Comparison of ENCODE assay signal across 29 mouse cellular contexts in the genomic region with DNA sequence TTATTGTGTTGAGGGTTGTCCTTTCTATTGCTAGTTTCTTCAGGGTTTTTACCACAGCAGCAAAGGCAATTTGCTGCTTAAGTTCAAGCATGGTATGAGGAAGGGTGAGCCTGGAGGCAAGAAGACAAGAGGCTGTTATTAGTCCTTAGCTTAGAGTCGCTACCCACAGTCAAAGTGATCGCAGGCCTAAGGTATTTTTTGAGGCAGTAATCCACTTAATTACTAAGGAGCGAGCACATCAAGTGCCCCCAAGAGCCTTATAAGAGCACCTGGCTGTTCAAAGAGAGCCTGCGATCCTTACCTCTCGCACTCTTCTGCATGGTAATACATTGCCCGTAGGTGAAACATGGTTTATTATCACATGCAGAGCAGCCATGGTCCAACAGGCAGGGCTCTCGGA. TPM values are rescaled to one million over a fixed set of nuclear protein-coding genes. Genes with fewer than 3 reads are reported as not detected.
"Had no signal": no experiment of that assay in that cellular context is flagged by ENCODE, and none has a peak within 500 bp of the region (broad histone marks: within the 10 kb centered on the region; RNA-seq: fewer than 3 reads in every experiment).

No protein-coding gene starts in this region.

- H3K27me3 ChIP-seq: heart, embryonic 15.5 days; hindbrain, embryonic 12.5 days; intestine, embryonic 15.5 days; limb, embryonic 12.5 days had no signal

- H3K4me3 ChIP-seq: heart, adult 2 months; heart, embryonic 13.5 days; heart, embryonic 15.5 days; hindbrain, embryonic 12.5 days; intestine, embryonic 15.5 days; layer of hippocampus, adult 2 months; left cerebral cortex, adult 2 months; limb, embryonic 10.5 days; limb, embryonic 12.5 days had no signal

- H3K9me3 ChIP-seq: heart, embryonic 13.5 days; heart, embryonic 15.5 days; hindbrain, embryonic 12.5 days; intestine, embryonic 15.5 days; limb, embryonic 10.5 days; limb, embryonic 12.5 days had no signal

- H3K36me3 ChIP-seq: heart, embryonic 13.5 days; heart, embryonic 15.5 days; hindbrain, embryonic 12.5 days; intestine, embryonic 15.5 days; limb, embryonic 10.5 days; limb, embryonic 12.5 days had no signal

- H3K4me1 ChIP-seq: heart, embryonic 13.5 days; heart, embryonic 15.5 days; hindbrain, embryonic 12.5 days; intestine, embryonic 15.5 days; limb, embryonic 12.5 days had no signal

- DNase-seq: gastrocnemius, postnatal 14 days; gastrocnemius, postnatal 36 days; heart, adult 11 months; heart, adult 2 months; heart, postnatal 14 days; heart, postnatal 36 days; kidney, adult 18-20 months; kidney, adult 8-10 months; kidney, postnatal 10 days; kidney, postnatal 25 days; kidney, postnatal 4 days; liver had no signal

- H3K27ac ChIP-seq: heart, adult 2 months; heart, embryonic 13.5 days; heart, embryonic 15.5 days; hindbrain, embryonic 12.5 days; hindbrain, embryonic 14.5 days; intestine, embryonic 15.5 days; layer of hippocampus, adult 2 months; left cerebral cortex, adult 2 months; limb, embryonic 10.5 days; limb, embryonic 12.5 days had no signal

RNA-seq across cellular contexts. Expression of a gene that starts 4.9 kb away (rescaled TPM):
- polyA plus RNA-seq: heart, adult 2 months; heart, embryonic 11.5 days; heart, embryonic 13.5 days; heart, embryonic 15.5 days; heart, postnatal 0 days; hindbrain, embryonic 12.5 days; hindbrain, embryonic 14.5 days; hindbrain, embryonic 16.5 days; inflammation-experienced regulatory T-cells, adult 6 months; intestine, embryonic 15.5 days; intestine, postnatal 0 days; kidney, embryonic 14.5 days; kidney, embryonic 16.5 days; limb, embryonic 10.5 days; limb, embryonic 12.5 days; limb, embryonic 14.5 days had no signal

RNA-seq across cellular contexts. Expression of a gene that starts 8.2 kb away (rescaled TPM):
- polyA plus RNA-seq: heart, adult 2 months; heart, embryonic 11.5 days; heart, embryonic 13.5 days; heart, embryonic 15.5 days; heart, postnatal 0 days; hindbrain, embryonic 12.5 days; hindbrain, embryonic 14.5 days; hindbrain, embryonic 16.5 days; inflammation-experienced regulatory T-cells, adult 6 months; intestine, embryonic 15.5 days; intestine, postnatal 0 days; kidney, embryonic 14.5 days; kidney, embryonic 16.5 days; limb, embryonic 10.5 days; limb, embryonic 12.5 days; limb, embryonic 14.5 days had no signal

RNA-seq across cellular contexts. Expression of a gene that starts 17.3 kb away (rescaled TPM):
- polyA plus RNA-seq: heart, adult 2 months; heart, embryonic 11.5 days; heart, embryonic 13.5 days; heart, embryonic 15.5 days; heart, postnatal 0 days; hindbrain, embryonic 12.5 days; hindbrain, embryonic 14.5 days; hindbrain, embryonic 16.5 days; inflammation-experienced regulatory T-cells, adult 6 months; intestine, embryonic 15.5 days; intestine, postnatal 0 days; kidney, embryonic 14.5 days; kidney, embryonic 16.5 days; limb, embryonic 10.5 days; limb, embryonic 12.5 days; limb, embryonic 14.5 days had no signal

RNA-seq across cellular contexts. Expression of a gene that starts 29.8 kb away (rescaled TPM):
- polyA plus RNA-seq: heart, adult 2 months; heart, embryonic 11.5 days; heart, embryonic 13.5 days; heart, embryonic 15.5 days; heart, postnatal 0 days; hindbrain, embryonic 12.5 days; hindbrain, embryonic 14.5 days; hindbrain, embryonic 16.5 days; inflammation-experienced regulatory T-cells, adult 6 months; intestine, embryonic 15.5 days; intestine, postnatal 0 days; kidney, embryonic 14.5 days; kidney, embryonic 16.5 days; limb, embryonic 10.5 days; limb, embryonic 12.5 days; limb, embryonic 14.5 days had no signal

RNA-seq across cellular contexts. Expression of a gene that starts 36.3 kb away (rescaled TPM):
- polyA plus RNA-seq: heart, adult 2 months; heart, embryonic 11.5 days; heart, embryonic 13.5 days; heart, embryonic 15.5 days; heart, postnatal 0 days; hindbrain, embryonic 12.5 days; hindbrain, embryonic 14.5 days; hindbrain, embryonic 16.5 days; inflammation-experienced regulatory T-cells, adult 6 months; intestine, embryonic 15.5 days; intestine, postnatal 0 days; kidney, embryonic 14.5 days; kidney, embryonic 16.5 days; limb, embryonic 10.5 days; limb, embryonic 12.5 days; limb, embryonic 14.5 days had no signal
